Mouse (Mus musculus) lung, embryonic 14.5 days (tissue): ENCODE data around the gene Hist1h2bq. TPM values are rescaled to one million over a fixed set of nuclear protein-coding genes. Genes with fewer than 3 reads are reported as not detected.
A peak's percentile ranks its signal among the peaks of the same experiment; 100 is the strongest.

Experiments
- ATAC-seq: fragments of 200-750 bp; cut with Nextera tagmentation; 2 replicates; pipeline ENCODE4 v1.8.0; 2017; ENCODE audit warnings: mild to moderate bottlenecking, moderate TSS enrichment, moderate library complexity; ENCODE audit not compliant: insufficient read depth
- DNase-seq: peaks from one replicate; pipeline ENCODE4 v3.0.0-alpha.2; 2015
- H3K27ac ChIP-seq: fragments of 300-500 bp; sonication (generic); 2 replicates; pipeline ENCODE4 v1.5.1; 2014; ENCODE audit warnings: low read depth, mild to moderate bottlenecking, moderate library complexity
- H3K27me3 ChIP-seq: fragments of 300-500 bp; sonication (generic); 2 replicates; pipeline ENCODE4 v1.6.1; 2014; ENCODE audit warnings: low read length, control low read depth; ENCODE audit not compliant: insufficient read depth
- H3K36me3 ChIP-seq: fragments of 300-500 bp; sonication (generic); 2 replicates; pipeline ENCODE4 v1.6.1; 2014; ENCODE audit warnings: control low read depth; ENCODE audit not compliant: insufficient read depth
- H3K4me1 ChIP-seq: fragments of 300-500 bp; sonication (generic); 2 replicates; pipeline ENCODE4 v1.6.1; 2014; ENCODE audit warnings: antibody characterized with exemption, control low read depth; ENCODE audit not compliant: insufficient read depth
- H3K4me2 ChIP-seq: fragments of 300-500 bp; sonication (generic); 2 replicates; pipeline ENCODE4 v1.6.1; 2014; ENCODE audit warnings: mild to moderate bottlenecking
- H3K4me3 ChIP-seq: fragments of 300-500 bp; sonication (generic); 2 replicates; pipeline ENCODE4 v1.5.1; 2014; ENCODE audit warnings: low read depth, low read length
- H3K9ac ChIP-seq: fragments of 300-500 bp; sonication (generic); 2 replicates; pipeline ENCODE4 v1.6.1; 2014
- H3K9me3 ChIP-seq: fragments of 300-500 bp; sonication (generic); 2 replicates; pipeline ENCODE4 v1.6.1; 2016; ENCODE audit warnings: low read depth, low read length, control low read depth
- CTCF ChIP-seq: IDR thresholded peaks from 2 replicates; pipeline ENCODE4 v1.5.1; 2016; ENCODE audit warnings: antibody characterized with exemption, low read depth
- WGBS: fragments of 180-500 bp; shearing (Covaris S2); extraction: QIAGEN DNeasy Blood & Tissue Kit; methylation state at CpG from one replicate; pipeline ENCODE4 v1.1.7; 2014; 5-methylcytosine and 5-hydroxymethylcytosine counted together
- microRNA-seq: library from miRNA; unstranded; fragments of <30 nt; microRNA quantifications from one replicate; pipeline ENCODE4, GENCODE M21; 2016; ENCODE audit warnings: borderline number of aligned reads
- polyA plus RNA-seq: library from polyadenylated mRNA; unstranded; fragments of >200 nt; fragmentation: Nextera tagmentation; extraction: Ambion mirVana; gene quantifications from 2 replicates; pipeline ENCODE4 v1.2.1, GENCODE M21; 2014

Hist1h2bq gene
- polyA plus RNA-seq, 1 experiment from 2014 or later: 24.4 TPM

DNA sequence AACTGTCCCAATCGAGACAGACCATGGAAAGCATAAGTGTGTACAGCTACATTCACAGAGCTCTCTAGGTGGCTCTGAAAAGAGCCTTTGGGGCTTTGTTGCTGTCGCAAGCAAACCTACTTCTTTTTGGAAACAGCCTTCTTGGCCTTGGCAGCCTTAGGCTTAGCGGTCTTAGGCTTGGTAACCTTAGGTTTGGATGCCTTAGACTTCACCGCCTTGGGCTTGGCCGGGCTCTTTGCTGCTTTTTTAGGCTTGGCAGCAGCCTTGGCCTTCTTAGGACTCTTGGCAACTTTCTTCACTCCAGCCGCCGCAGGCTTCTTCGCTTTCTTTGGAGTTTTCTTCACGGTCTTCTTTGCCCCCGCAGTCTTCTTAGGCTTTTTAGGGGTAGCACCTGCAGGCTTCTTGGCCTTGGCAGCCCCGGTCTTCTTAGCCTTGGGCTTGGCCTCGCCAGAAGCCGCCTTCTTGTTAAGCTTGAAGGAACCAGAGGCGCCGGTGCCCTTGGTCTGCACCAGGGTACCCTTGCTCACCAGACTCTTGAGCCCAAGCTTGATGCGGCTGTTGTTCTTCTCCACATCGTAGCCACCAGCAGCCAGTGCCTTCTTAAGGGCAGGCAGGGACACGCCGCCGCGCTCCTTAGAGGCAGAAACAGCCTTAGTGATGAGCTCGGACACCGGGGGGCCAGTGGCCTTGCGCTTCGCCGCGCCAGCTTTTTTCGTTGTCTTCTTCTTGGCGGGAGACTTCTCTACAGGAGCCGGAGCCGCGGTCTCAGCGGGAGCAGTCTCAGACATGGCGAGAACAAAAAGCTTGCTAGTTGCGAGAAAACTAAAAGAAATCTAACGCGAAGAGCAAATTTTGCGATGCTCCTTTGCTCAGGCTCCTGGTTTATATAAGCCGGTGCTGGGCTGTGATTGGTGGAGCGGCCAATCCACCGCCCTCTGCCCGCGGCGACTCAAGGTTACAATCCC, 29.9 kb downstream of the Hist1h2bq start, which contains the start of gene Hist1h1b:
Hist1h1b (minus strand) TSS at position 859 of the 965 bp plus-strand sequence.
- Histone ChIP-seq H3K9ac (peak within 1 kb of the TSS; percentile 99), H3K27me3 (no peaks in the 10 kb centered on the region), H3K4me1 (peaks cover 4% of the 10 kb centered on the region; the same call in 1 of the 2 replicates), H3K36me3 (no peaks in the 10 kb centered on the region), H3K27ac (peak within 1 kb of the TSS; percentile 100), H3K4me3 (peak within 1 kb of the TSS; percentile 70), H3K9me3 (no peaks in the 10 kb centered on the region), H3K4me2 (peak within 1 kb of the TSS; percentile 88)
- ATAC-seq (peak; percentile 55), DNase-seq (peak; percentile 96)
- TF ChIP-seq CTCF: no peak
- WGBS: under 1% methylated on average over 44 of the region's 44 CpGs

DNA sequence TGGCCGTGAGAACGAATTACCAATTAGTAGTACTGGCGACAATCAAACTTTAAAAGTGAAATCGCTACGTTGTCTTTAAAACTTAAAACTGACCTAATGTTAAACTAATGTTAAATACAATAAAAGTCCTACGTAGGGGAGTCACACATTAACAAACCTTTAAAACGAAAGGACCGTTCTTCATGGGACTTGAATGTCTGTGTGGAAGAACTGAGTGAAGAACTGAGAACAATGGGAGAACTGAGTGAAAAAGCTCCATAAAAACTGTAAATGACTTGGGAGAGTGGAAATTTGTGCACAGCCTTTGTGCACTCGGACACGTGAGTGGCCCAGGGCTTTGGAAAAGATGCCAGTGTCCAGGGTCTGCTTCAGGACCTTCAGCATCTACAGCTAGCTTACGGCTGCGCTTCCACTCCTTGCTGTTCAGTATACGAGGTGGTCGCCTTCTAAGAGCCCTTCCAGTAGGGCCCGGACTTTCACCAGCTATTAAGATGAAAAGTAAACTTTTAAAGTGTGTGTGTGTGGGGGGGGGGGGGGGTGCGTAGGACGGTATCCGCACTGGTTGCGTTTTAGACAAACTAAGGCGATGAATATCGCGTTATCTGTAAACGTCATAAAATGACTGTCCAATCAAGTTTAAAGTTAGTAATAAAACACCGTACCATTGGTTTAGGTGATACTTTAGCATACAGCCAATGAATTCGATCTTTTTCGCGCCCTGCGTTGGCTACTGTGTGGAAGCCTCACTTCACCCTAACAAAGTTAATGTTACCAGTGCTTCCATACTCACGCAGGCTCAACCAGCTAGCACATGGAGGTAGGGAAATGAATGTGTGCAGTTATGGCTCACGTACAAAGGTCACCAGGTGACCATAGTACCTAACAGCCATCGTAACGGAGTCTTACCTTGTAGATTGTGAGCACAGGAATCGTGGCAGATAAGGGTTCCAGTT, 30.9 kb downstream of the Hist1h2bq start:
- H3K36me3 ChIP-seq: no peaks in the 10 kb centered on the region
- 3% methylated on average over 33 of the region's 33 CpGs for WGBS
- peak overlapping the region; percentile 70 for H3K4me3 ChIP-seq
- peak overlapping the region; percentile 88 for H3K4me2 ChIP-seq
- peak; percentile 79 for ATAC-seq
- H3K9ac ChIP-seq: peak overlapping the region; percentile 99
- H3K9me3 ChIP-seq: no peaks in the 10 kb centered on the region
- TF ChIP-seq CTCF: no peak
- H3K27ac ChIP-seq: peak overlapping the region; percentile 100
- DNase-seq: peak; percentile 96
- no peaks in the 10 kb centered on the region for H3K4me1 ChIP-seq
- H3K27me3 ChIP-seq: no peaks in the 10 kb centered on the region

Small RNAs within 50 kb of the gene (microRNA-seq; reads per million reads assigned to microRNA genes)
- gene Gm19658 (not detected), gene Gm44346 (not detected), gene Gm44466 (not detected)

Other genes starting within 250 kb of the Hist1h2bq start
- gene Olfr1364, start 228.4 kb downstream of the Hist1h2bq start, polyA plus RNA-seq: not detected in 2 replicates
- not detected in 2 replicates for gene Olfr1362, start 196.2 kb downstream of the Hist1h2bq start, polyA plus RNA-seq
- gene Olfr11, start 167.7 kb downstream of the Hist1h2bq start, polyA plus RNA-seq: not detected in 2 replicates
- gene Olfr1361, start 146.8 kb downstream of the Hist1h2bq start, polyA plus RNA-seq: not detected in 2 replicates
- gene Olfr1360, start 132.8 kb downstream of the Hist1h2bq start, polyA plus RNA-seq: not detected in 2 replicates
- gene Olfr1359, start 112.1 kb downstream of the Hist1h2bq start, polyA plus RNA-seq: not detected in 2 replicates
- gene Hist1h2bl, start 94.1 kb downstream of the Hist1h2bq start, polyA plus RNA-seq: 3.8 and 6.9 TPM in 2 replicates
- 40.4 and 42.9 TPM in 2 replicates for gene Hist1h2ai, start 93.8 kb downstream of the Hist1h2bq start, polyA plus RNA-seq
- 13.9 and 23.8 TPM in 2 replicates for gene Hist1h3h, start 92.5 kb downstream of the Hist1h2bq start, polyA plus RNA-seq
- gene Hist1h2bm, start 88.2 kb downstream of the Hist1h2bq start, polyA plus RNA-seq: 4.9 and 8.0 TPM in 2 replicates
- gene Hist1h4j, start 75.1 kb downstream of the Hist1h2bq start, polyA plus RNA-seq: 0.96 and 2.2 TPM in 2 replicates
- gene Hist1h4k, start 59.7 kb downstream of the Hist1h2bq start, polyA plus RNA-seq: 6.4 and 8.8 TPM in 2 replicates
- 16.8 and 20.4 TPM in 2 replicates for gene Hist1h2ak, start 56.4 kb downstream of the Hist1h2bq start, polyA plus RNA-seq
- gene Hist1h2bn, start 56.1 kb downstream of the Hist1h2bq start, polyA plus RNA-seq: 2.0 and 3.1 TPM in 2 replicates
- gene Hist1h1b, start 29.6 kb downstream of the Hist1h2bq start, polyA plus RNA-seq: 18.5 and 19.7 TPM in 2 replicates
- 237 and 252 TPM in 2 replicates for gene Hist1h3i, start 26.8 kb downstream of the Hist1h2bq start, polyA plus RNA-seq
- 7.2 and 8.9 TPM in 2 replicates for gene Hist1h2an, start 23.0 kb downstream of the Hist1h2bq start, polyA plus RNA-seq
- 2.0 and 3.4 TPM in 2 replicates for gene Hist1h2bp, start 22.7 kb downstream of the Hist1h2bq start, polyA plus RNA-seq
- gene Hist1h2ao, start 268 bp upstream of the Hist1h2bq start, polyA plus RNA-seq: 1.9 TPM in 1 of 2 replicates, not detected in the other
- gene Hist1h4m, start 1.5 kb upstream of the Hist1h2bq start, polyA plus RNA-seq: not detected in 2 replicates
- gene Hist1h4n, start 22.0 kb upstream of the Hist1h2bq start, polyA plus RNA-seq: 31.8 and 32.5 TPM in 2 replicates
- 5,437 and 5,439 TPM in 2 replicates for gene Hist1h2ap, start 23.3 kb upstream of the Hist1h2bq start, polyA plus RNA-seq
- 26.4 and 28.5 TPM in 2 replicates for gene Hist1h2br, start 23.5 kb upstream of the Hist1h2bq start, polyA plus RNA-seq
- gene Zfp184, start 134.9 kb upstream of the Hist1h2bq start, polyA plus RNA-seq: 16.0 and 16.4 TPM in 2 replicates
- 0.12 and 0.26 TPM in 2 replicates for gene Pom121l2, start 171.0 kb upstream of the Hist1h2bq start, polyA plus RNA-seq
- 1.6 and 2.0 TPM in 2 replicates for gene Prss16, start 199.5 kb upstream of the Hist1h2bq start, polyA plus RNA-seq
- 21.2 and 21.6 TPM in 2 replicates for gene Hist1h2ah, start 225.4 kb upstream of the Hist1h2bq start, polyA plus RNA-seq
- 8.6 and 11.7 TPM in 2 replicates for gene Hist1h2bk, start 225.7 kb upstream of the Hist1h2bq start, polyA plus RNA-seq
- 26.4 and 26.7 TPM in 2 replicates for gene Hist1h4i, start 231.2 kb upstream of the Hist1h2bq start, polyA plus RNA-seq
- 71.0 and 82.2 TPM in 2 replicates for gene Hist1h2ag, start 232.7 kb upstream of the Hist1h2bq start, polyA plus RNA-seq
- 15.8 and 16.9 TPM in 2 replicates for gene Hist1h2bj, start 233.0 kb upstream of the Hist1h2bq start, polyA plus RNA-seq